In genomic region chr1:36303381-36304320, GRCm38 (mm10) we compare ENCODE assay signal across 9 mouse cellular contexts. TPM values are rescaled to one million over a fixed set of nuclear protein-coding genes. Genes with fewer than 3 reads are reported as not detected.
DNase-seq lines count a peak whose midpoint lies in the region; ATAC-seq and TF ChIP-seq lines count a peak whose summit lies in the region.
"Had no signal": no experiment of that assay in that cellular context is flagged by ENCODE, and none has a peak within 500 bp of the region (broad histone marks: within the 10 kb centered on the region; RNA-seq: fewer than 3 reads in every experiment).

No protein-coding gene starts in this region.

- no peaks in the 10 kb centered on the region for H3K9me3 ChIP-seq in embryonic facial prominence, embryonic 11.5 days (replicated peaks; ENCODE audit: control insufficient read depth, low read length)
- H3K9me3 ChIP-seq in limb, embryonic 12.5 days = no peaks in the 10 kb centered on the region
- H3K9me3 ChIP-seq in midbrain, embryonic 16.5 days (replicated peaks; ENCODE audit: control insufficient read depth, low read length, poor library complexity, severe bottlenecking) = no peaks in the 10 kb centered on the region

- WGBS in embryonic facial prominence, embryonic 11.5 days = 9% methylated on average over 27 of the region's 30 CpGs
- 8% methylated on average over 29 of the region's 30 CpGs for WGBS in heart, adult 2 months
- 9% methylated on average over 30 of the region's 30 CpGs for WGBS in kidney, adult 2 months
- WGBS in limb, embryonic 12.5 days = 9% methylated on average over 30 of the region's 30 CpGs
- 9% methylated on average over 30 of the region's 30 CpGs for WGBS in midbrain, embryonic 16.5 days

- no peak for TF ChIP-seq POLR2A in heart, adult 2 months (IDR thresholded peaks at IDR 0.05; ENCODE audit: insufficient read depth, low read depth, low read length)
- no peak for TF ChIP-seq POLR2A in kidney, adult 2 months (IDR thresholded peaks at IDR 0.05; ENCODE audit: low read depth, low read length)

- no peak for ATAC-seq in CD4-positive, CD25-positive, alpha-beta regulatory T cell, adult 4 months
- ATAC-seq in embryonic facial prominence, embryonic 11.5 days (replicated peaks; ENCODE audit: insufficient number of reproducible peaks, low FRiP score, low TSS enrichment, low read depth) = no peak
- no peak for ATAC-seq in limb, embryonic 12.5 days (ENCODE audit: insufficient number of reproducible peaks, insufficient read depth, low FRiP score, low TSS enrichment, low read depth)
- ATAC-seq in midbrain, embryonic 16.5 days = peak; percentile 15

- peak overlapping the region; percentile 59 for H3K4me2 ChIP-seq in embryonic facial prominence, embryonic 11.5 days (ENCODE audit: low read depth, low read length)
- peak overlapping the region; percentile 69 for H3K4me2 ChIP-seq in limb, embryonic 12.5 days
- H3K4me2 ChIP-seq in midbrain, embryonic 16.5 days (ENCODE audit: low read length) = peak overlapping the region; percentile 78

- no peak for TF ChIP-seq CTCF in heart, adult 2 months (IDR thresholded peaks at IDR 0.05)
- no peak for TF ChIP-seq CTCF in kidney, adult 2 months (conservative IDR thresholded peaks at IDR 0.05; ENCODE audit: insufficient read depth, insufficient read length, low read depth, low read length)

- intact Hi-C loops in heart, adult 2 months (cut with DNase I) = no loop called here

- peak overlapping the region; percentile 37; the same call in 1 of the 2 replicates for H3K9ac ChIP-seq in embryonic facial prominence, embryonic 11.5 days (replicated peaks; ENCODE audit: low read length)
- H3K9ac ChIP-seq in heart, adult 2 months (ENCODE audit: low read depth, low read length) = peak overlapping the region; percentile 60
- H3K9ac ChIP-seq in limb, embryonic 12.5 days (replicated peaks) = 0 out of 2 replicates have a peak overlapping the region, but pooled peaks have one; percentile 37
- H3K9ac ChIP-seq in midbrain, embryonic 16.5 days (ENCODE audit: low read depth, low read length) = peak overlapping the region; percentile 59

- peaks cover 6% of the 10 kb centered on the region; the same call in 1 of the 2 replicates for H3K27me3 ChIP-seq in embryonic facial prominence, embryonic 11.5 days (ENCODE audit: control insufficient read depth, insufficient read depth, low read length)
- H3K27me3 ChIP-seq in heart, adult 2 months (ENCODE audit: control insufficient read depth, insufficient read depth, low read length) = no peaks in the 10 kb centered on the region
- no peaks in the 10 kb centered on the region for H3K27me3 ChIP-seq in kidney, adult 2 months (replicated peaks; ENCODE audit: control insufficient read depth, insufficient read depth, low read length)
- H3K27me3 ChIP-seq in limb, embryonic 12.5 days = peaks cover 60% of the 10 kb centered on the region
- no peaks in the 10 kb centered on the region for H3K27me3 ChIP-seq in midbrain, embryonic 16.5 days (ENCODE audit: control insufficient read depth, insufficient read depth, low read depth, low read length)

- H3K27ac ChIP-seq in embryonic facial prominence, embryonic 11.5 days (replicated peaks; ENCODE audit: low read depth, low read length) = no peak overlapping the region
- H3K27ac ChIP-seq in heart, adult 2 months = peak overlapping the region; percentile 86
- no peak overlapping the region for H3K27ac ChIP-seq in kidney, adult 2 months (ENCODE audit: insufficient read depth, low read depth, low read length)
- peak overlapping the region; percentile 41; the same call in 1 of the 2 replicates for H3K27ac ChIP-seq in limb, embryonic 12.5 days
- H3K27ac ChIP-seq in midbrain, embryonic 16.5 days (ENCODE audit: low read length) = peak overlapping the region; percentile 23; the same call in 1 of the 2 replicates
- H3K27ac ChIP-seq: macrophage had no signal

- DNase-seq in CD4-positive, CD25-positive, alpha-beta regulatory T cell, adult 2 months (ENCODE audit: low read depth, low spot score) = peak; percentile 53
- peak; percentile 66 for DNase-seq in embryonic facial prominence, embryonic 11.5 days (ENCODE audit: low spot score)
- peak; percentile 80 to 90 for DNase-seq in heart, adult 2 months
- peak; percentile 70 for DNase-seq in kidney, adult 2 months
- DNase-seq in testis, postnatal 10 days (ENCODE audit: low spot score) = peak; percentile 74

- H3K4me1 ChIP-seq in embryonic facial prominence, embryonic 11.5 days (ENCODE audit: control insufficient read depth, insufficient read depth, low read length) = peaks cover 4% of the 10 kb centered on the region; the same call in 1 of the 2 replicates
- peaks cover 2% of the 10 kb centered on the region for H3K4me1 ChIP-seq in heart, adult 2 months (ENCODE audit: control insufficient read depth, insufficient read depth, low read length)
- peaks cover 4% of the 10 kb centered on the region for H3K4me1 ChIP-seq in kidney, adult 2 months (ENCODE audit: control insufficient read depth, insufficient read depth, low read length)
- peaks cover 13% of the 10 kb centered on the region for H3K4me1 ChIP-seq in limb, embryonic 12.5 days (replicated peaks)
- H3K4me1 ChIP-seq in midbrain, embryonic 16.5 days (ENCODE audit: control insufficient read depth, insufficient read depth, low read length) = peaks cover 11% of the 10 kb centered on the region; the same call in 1 of the 2 replicates

- no peaks in the 10 kb centered on the region for H3K36me3 ChIP-seq in embryonic facial prominence, embryonic 11.5 days (replicated peaks; ENCODE audit: control insufficient read depth, insufficient read depth, low read depth, low read length)
- no peaks in the 10 kb centered on the region for H3K36me3 ChIP-seq in heart, adult 2 months (ENCODE audit: control insufficient read depth, insufficient read depth, low read length)
- no peaks in the 10 kb centered on the region for H3K36me3 ChIP-seq in kidney, adult 2 months (ENCODE audit: control insufficient read depth, insufficient read depth, low read length)
- H3K36me3 ChIP-seq in limb, embryonic 12.5 days = no peaks in the 10 kb centered on the region
- H3K36me3 ChIP-seq in midbrain, embryonic 16.5 days (ENCODE audit: control insufficient read depth, insufficient read depth, low read length) = no peaks in the 10 kb centered on the region

- no peaks in the 10 kb centered on the region for H3K79me2 ChIP-seq in heart, adult 2 months (replicated peaks; ENCODE audit: control insufficient read depth, insufficient read depth, low read length)

- H3K4me3 ChIP-seq in embryonic facial prominence, embryonic 11.5 days (ENCODE audit: low read depth, low read length) = peak overlapping the region; percentile 23; the same call in 1 of the 2 replicates
- peak overlapping the region; percentile 39 for H3K4me3 ChIP-seq in heart, adult 2 months
- H3K4me3 ChIP-seq in kidney, adult 2 months (ENCODE audit: insufficient read depth, low read depth, low read length) = peak overlapping the region; percentile 16
- H3K4me3 ChIP-seq in limb, embryonic 12.5 days (replicated peaks) = peak overlapping the region; percentile 36
- H3K4me3 ChIP-seq in midbrain, embryonic 16.5 days (ENCODE audit: low read depth, low read length) = peak overlapping the region; percentile 38

- TF ChIP-seq EP300 in heart, adult 2 months (IDR thresholded peaks at IDR 0.05; ENCODE audit: insufficient read depth, low read depth, low read length) = no peak

RNA-seq across cellular contexts. Expression of gene Arid5a, which starts 3.9 kb away (rescaled TPM):
- polyA plus RNA-seq in CD4-positive, CD25-positive, alpha-beta regulatory T cell, adult 4 months (2017; shearing (Covaris generic)) = 100 to 1,000 TPM in 1 of 2 experiments, 10 to 100 TPM in 1; 92.4 to 160 TPM
- polyA plus RNA-seq in embryonic facial prominence, embryonic 11.5 days (2014; fragmentation: Nextera tagmentation; extraction: Ambion mirVana) = 1.6 and 3.7 TPM in 2 replicates
- total RNA-seq in heart, adult 2 months (2021) = 10 to 100 TPM; 10.2 to 12.4 TPM
- 4.7 and 4.9 TPM in 2 replicates for polyA plus RNA-seq in heart, adult 2 months (2012; rRNA removed)
- 3.3 and 4.5 TPM in 2 replicates for polyA plus RNA-seq in kidney, adult 2 months (2012; rRNA removed)
- 4.5 and 4.9 TPM in 2 replicates for polyA plus RNA-seq in limb, embryonic 12.5 days (2016; fragmentation: Nextera tagmentation; extraction: Ambion mirVana)
- polyA plus RNA-seq in midbrain, embryonic 16.5 days (2015; fragmentation: Nextera tagmentation; extraction: Ambion mirVana) = 2.8 and 3.6 TPM in 2 replicates

RNA-seq across cellular contexts. Expression of gene Neurl3, which starts 29.2 kb away (rescaled TPM):
- polyA plus RNA-seq in CD4-positive, CD25-positive, alpha-beta regulatory T cell, adult 4 months (2017; shearing (Covaris generic)) = 100 to 1,000 TPM in 1 of 2 experiments, 10 to 100 TPM in 1; 62.4 to 137 TPM
- 0.64 and 1.2 TPM in 2 replicates for polyA plus RNA-seq in embryonic facial prominence, embryonic 11.5 days (2014; fragmentation: Nextera tagmentation; extraction: Ambion mirVana)
- 1 to 10 TPM; 2.2 to 3.0 TPM for total RNA-seq in heart, adult 2 months (2021)
- polyA plus RNA-seq in heart, adult 2 months (2012; rRNA removed) = 5.8 and 6.1 TPM in 2 replicates
- 7.4 and 9.9 TPM in 2 replicates for polyA plus RNA-seq in kidney, adult 2 months (2012; rRNA removed)
- polyA plus RNA-seq in limb, embryonic 12.5 days (2016; fragmentation: Nextera tagmentation; extraction: Ambion mirVana) = 0.55 and 0.74 TPM in 2 replicates
- polyA plus RNA-seq in midbrain, embryonic 16.5 days (2015; fragmentation: Nextera tagmentation; extraction: Ambion mirVana) = 1.2 and 1.5 TPM in 2 replicates

RNA-seq across cellular contexts. Expression of gene Uggt1, which starts 59.1 kb away (rescaled TPM):
- polyA plus RNA-seq in CD4-positive, CD25-positive, alpha-beta regulatory T cell, adult 4 months (2017; shearing (Covaris generic)) = 10 to 100 TPM; 22.7 to 26.5 TPM
- 67.3 and 67.8 TPM in 2 replicates for polyA plus RNA-seq in embryonic facial prominence, embryonic 11.5 days (2014; fragmentation: Nextera tagmentation; extraction: Ambion mirVana)
- total RNA-seq in heart, adult 2 months (2021) = 10 to 100 TPM; 28.4 to 29.8 TPM
- 7.3 and 17.5 TPM in 2 replicates for polyA plus RNA-seq in heart, adult 2 months (2012; rRNA removed)
- polyA plus RNA-seq in kidney, adult 2 months (2012; rRNA removed) = 12.6 and 15.3 TPM in 2 replicates
- 47.2 and 52.9 TPM in 2 replicates for polyA plus RNA-seq in limb, embryonic 12.5 days (2016; fragmentation: Nextera tagmentation; extraction: Ambion mirVana)
- polyA plus RNA-seq in midbrain, embryonic 16.5 days (2015; fragmentation: Nextera tagmentation; extraction: Ambion mirVana) = 45.3 and 46.6 TPM in 2 replicates

Comparison
In these comparisons a context has a peak if more than half of its experiments do, and no peak if none do; other contexts are left out.
1. H3K27ac ChIP-seq: peak in heart, adult 2 months (single experiment), limb, embryonic 12.5 days (single experiment) and midbrain, embryonic 16.5 days (single experiment); none in embryonic facial prominence, embryonic 11.5 days (single experiment) and kidney, adult 2 months (single experiment).
2. RNA of gene Arid5a, which starts 3.9 kb away (polyA plus RNA-seq): 92.4 to 160 TPM in CD4-positive, CD25-positive, alpha-beta regulatory T cell, adult 4 months; 4.7 to 4.9 TPM in heart, adult 2 months, 4.5 to 4.9 TPM in limb, embryonic 12.5 days, 3.3 to 4.5 TPM in kidney, adult 2 months, 2.8 to 3.6 TPM in midbrain, embryonic 16.5 days and 1.6 to 3.7 TPM in embryonic facial prominence, embryonic 11.5 days; every median in the first group is over 10 times any median in the second.
3. Peak in every context shown above with its lines, with median percentiles within 50 percentile points of each other: DNase-seq, H3K4me2 ChIP-seq, H3K4me3 ChIP-seq and H3K9ac ChIP-seq.